Mouse (Mus musculus) gastrocnemius, adult 8-10 months (tissue): ENCODE results near the gene Dazap2. TPM values are rescaled to one million over a fixed set of nuclear protein-coding genes. Genes with fewer than 3 reads are reported as not detected.

Source experiments
- DNase-seq, 2 experiments: peaks; one replicate each; pipeline ENCODE4 v3.0.0; 2022; ENCODE audit warnings: low spot score in 2 of 2
- total RNA-seq, 4 experiments: library from RNA; stranded (reverse); gene quantifications; 2 replicates each; pipeline ENCODE4 v1.2.4; 2022

The Dazap2 gene
- total RNA-seq, 4 experiments from 2014 or later, result 54.7 to 69.4 (median 57.5) TPM

DNA sequence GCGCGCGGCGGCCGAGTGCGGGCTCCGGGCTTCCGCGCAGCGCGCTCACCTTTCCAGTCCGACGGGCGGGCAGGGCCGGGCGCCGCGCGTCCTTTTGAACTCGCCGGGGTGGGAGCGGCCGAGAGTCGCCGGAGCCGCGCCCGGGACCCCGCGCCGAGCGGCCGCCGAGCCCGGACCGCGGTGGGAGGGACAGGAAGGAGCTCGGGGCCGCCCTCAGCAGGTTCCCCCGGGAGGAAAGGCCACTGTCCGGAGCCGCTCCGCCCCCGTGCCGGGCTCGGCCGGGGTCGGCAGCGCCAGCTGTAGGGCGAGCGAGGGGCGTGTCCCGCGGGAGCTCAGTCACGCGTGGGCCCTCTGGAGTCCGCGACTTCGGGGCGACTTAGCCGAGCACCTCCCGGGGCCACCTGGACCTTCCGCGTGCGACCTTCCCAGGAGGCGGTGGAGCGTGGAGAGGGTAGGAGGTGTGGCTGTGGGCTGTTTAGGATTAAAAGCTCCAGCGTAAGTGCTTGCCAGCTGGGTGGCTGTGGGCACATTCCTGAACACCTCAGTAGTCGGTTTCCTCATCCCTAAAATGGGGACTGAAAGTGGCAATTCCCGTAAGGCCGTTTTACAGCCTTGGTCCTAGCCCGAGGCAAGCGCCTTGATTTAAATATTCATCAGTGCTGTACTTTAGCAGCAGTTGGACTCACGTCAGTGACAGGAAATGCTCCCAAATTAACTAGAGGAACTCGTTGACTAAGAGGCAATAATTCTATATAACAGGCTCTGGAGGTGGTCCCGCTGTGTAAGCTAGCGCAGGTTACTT, 21.8 kb downstream of the Dazap2 start, which contains the start of gene Smagp:
Smagp (minus strand) TSS at position 241 of the 802 bp plus-strand sequence.
- DNase-seq, result no peak

DNA sequence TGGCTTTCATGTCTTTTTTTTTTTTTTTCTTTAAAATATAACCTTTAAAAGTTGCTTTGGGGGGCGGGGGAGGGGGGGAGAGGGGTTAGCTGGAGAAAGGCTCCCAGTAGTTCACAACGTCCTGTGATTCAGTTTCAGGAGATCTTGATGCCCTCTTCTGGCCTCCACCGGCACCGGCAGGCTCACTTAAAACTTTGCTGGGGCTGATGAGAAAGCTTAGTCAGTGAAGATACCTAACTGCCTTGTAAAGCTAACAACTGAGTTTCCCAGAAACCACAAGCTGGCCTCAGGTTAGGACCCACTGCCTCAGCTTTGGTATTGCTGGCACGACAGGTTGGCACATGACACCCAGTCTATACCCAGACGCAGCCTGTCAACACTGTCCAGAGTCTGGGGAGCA, 22.5 kb downstream of the Dazap2 start:
- no peak for DNase-seq

DNA sequence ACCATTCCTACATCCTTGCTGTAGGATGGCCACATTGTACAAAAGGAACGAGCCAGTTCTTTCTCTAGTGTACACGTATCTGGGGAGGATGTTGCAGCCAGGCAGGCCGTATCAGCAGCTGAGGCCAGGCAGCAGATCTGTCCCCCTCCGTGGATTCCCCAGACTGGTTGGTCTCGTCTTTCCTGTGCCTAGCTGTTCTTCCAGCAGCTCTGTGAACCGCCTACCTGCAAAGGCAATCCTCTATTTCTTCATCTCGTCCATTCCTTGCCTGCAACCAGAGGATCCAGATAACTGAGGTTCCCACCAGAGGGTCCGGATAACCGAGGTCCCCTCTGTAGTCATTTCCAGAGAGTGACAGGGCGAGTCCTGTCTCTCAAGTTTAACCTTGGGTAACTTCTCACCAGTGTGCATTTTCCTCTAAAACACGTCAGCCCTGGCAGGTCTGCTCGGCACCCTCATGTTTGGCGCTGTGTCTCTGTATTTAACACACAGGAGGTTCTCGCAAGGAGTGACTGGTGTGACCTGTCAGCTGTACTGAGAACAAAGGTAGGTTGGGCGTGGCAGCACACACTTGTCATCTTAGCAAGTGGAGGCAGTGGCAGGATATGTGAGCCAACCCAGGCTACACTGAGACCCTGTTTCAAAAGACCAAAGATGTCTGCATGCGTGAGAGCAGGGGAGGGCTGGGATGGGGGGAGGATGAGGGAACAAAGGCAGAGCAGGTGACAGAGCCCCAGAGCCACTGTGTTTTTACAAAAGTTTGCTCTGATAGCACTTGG, 25.0 kb downstream of the Dazap2 start:
- DNase-seq, result no peak

DNA sequence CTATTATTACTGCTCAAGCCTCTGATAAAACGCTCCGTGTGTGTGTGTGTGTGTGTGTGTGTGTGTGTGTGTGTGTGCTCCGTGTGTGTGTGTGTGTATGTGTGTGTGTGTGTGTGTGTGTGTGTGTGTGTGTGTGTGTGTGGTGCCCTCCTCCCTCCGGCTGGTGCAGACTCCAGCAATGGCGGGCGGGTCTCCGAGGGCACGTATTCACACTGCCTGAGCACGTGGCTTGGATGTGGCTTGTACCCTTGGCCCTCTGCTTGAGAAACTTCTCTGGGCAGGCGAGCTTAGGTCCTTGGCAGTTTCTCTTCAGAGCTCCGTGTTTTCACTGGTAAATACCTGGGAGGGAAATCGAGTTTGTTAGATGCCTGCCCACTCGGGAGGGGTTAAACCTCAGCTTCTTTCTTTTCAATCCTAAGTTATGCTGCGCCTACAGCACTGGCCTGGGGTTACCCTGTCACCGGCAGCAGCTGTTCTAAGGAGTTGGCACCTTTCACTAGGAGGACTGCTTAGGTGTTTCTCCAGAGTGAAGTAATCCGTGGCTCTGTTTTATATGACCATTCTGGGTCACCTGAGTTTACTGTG, 26.2 kb downstream of the Dazap2 start:
- no peak for DNase-seq

DNA sequence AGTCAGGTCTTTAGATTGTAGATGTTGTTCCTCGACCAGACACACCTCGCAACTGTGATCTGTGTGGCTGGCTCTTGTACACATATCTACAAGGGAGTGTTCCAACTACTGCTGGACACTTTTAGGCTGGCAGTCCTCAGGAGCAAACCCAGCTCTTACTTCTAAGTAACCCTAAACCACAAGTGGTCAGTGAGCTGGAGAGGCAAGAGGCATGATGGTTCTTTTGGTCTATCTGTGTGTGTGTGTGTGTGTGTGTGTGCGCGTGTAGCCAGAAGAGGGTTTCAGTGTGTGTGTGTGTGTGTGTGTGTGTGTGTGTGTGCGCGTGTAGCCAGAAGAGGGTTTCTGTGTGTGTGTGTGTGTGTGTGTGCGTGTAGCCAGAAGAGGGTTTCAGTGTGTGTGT, 27.3 kb downstream of the Dazap2 start:
- DNase-seq, result no peak

DNA sequence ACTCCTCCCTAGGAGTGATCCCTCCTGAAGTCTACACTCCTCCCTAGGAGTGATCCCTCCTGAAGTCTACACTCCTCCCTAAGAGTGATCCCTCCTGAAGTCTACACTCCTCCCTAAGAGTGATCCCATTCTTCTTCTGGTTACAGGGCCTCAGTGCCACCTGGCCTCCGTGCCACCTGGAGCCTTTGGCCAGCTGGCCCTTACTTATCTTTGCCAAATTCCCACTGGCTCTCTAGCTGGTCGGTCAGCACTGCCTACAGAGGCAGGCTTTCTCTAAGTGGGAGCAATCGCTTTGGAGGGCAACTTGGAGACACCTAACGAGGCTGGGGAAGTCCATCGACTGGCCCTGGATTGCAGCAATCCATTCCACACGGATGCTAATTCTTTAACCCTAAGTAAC, 31.0 kb downstream of the Dazap2 start:
- DNase-seq, result no peak

DNA sequence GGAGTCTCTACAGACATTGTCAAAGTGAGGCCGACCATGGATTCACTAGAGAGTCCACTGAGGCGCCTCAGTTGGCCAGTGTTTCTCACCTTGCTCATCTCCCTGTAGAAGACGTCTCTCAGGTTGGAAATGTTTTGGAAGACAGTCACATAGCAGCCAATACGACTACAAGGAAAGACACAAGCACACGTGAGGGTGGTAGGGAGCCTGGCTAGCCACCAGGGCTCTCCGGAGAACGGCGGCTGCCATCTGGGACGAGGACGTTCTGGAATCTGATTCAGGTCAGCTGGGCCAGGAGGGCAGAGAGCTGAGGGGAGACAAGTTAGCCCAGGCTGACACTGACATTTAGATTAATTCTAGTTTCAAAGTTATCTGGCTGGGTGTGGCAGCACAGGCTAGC, 35.0 kb downstream of the Dazap2 start:
- no peak for DNase-seq

DNA sequence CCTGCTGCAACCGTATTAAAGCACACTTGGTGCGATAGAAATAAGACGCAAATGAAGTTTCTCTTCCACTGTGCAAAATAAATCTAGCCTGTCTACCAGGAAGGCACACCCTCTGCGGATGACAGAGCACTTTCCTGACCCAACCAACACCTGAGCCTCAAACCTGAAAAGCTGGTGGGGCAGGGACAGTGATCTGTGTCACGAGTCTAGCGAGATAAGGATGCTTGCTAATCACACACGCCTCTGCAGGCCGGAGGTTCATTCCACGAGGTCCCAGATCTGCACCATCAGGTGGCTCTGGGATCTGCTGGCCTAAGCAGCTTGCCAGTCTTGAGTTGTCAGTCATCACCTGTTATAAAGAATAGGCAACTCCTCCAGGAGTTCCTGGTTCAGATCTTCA, 36.5 kb downstream of the Dazap2 start:
- no peak for DNase-seq

DNA sequence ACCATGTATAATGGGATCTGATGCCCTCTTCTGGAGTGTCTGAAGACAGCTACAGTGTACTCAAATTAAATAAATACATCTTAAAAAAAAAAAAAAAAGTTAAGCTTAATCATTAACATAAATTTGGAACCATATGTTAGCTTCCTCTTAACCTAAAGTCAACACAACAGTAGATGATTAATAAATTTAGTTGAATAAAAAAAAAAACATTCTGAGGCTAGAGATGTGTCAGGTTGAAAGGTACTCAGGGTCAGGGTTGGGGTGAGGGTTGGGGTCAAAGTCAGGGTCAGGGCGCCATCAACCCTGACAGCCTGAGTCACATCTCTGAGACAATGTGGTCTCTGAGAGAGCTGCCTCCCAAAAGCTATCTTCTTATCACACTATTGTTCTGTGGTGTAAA, 39.1 kb downstream of the Dazap2 start:
- no peak for DNase-seq

DNA sequence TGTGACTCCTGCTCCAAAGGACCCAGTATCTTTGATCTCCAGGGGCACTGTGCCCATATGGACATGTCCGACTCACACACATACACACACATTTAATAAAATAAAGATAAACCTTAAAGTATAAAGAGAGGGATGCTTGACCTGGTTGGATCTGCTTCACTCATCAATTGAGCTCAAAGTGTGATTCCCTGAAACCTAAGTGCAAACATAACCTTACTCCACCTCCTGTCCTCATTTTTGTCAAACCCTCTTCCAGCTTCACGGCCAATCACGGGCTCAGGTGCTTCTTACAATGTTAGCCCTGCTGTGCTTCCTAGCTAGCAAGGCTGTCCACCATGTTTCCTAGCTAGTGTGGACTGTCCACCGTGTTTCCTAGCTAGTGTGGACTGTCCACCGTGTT, 40.1 kb downstream of the Dazap2 start:
- DNase-seq, result no peak

DNA sequence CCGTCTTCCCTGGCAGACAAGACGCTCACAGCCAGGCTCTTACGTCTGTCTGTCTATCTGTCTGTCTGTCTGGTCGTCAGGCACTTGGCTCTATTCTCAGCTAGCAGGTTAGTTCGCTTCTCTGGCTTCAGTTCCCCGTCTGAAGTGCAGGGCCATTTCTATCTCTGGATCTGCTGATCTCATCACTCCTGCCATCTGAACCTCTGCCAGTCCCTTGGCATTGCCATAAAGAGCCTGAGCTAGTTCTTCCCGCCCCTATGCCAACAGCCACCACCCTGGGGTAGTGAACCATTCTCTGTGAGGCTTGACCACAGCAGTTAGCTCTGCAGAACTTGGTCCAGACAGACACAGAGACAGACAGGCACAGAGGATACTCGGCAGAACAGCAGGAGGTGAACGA, 45.2 kb downstream of the Dazap2 start:
- DNase-seq, result peak; percentile 57 to 77

DNA sequence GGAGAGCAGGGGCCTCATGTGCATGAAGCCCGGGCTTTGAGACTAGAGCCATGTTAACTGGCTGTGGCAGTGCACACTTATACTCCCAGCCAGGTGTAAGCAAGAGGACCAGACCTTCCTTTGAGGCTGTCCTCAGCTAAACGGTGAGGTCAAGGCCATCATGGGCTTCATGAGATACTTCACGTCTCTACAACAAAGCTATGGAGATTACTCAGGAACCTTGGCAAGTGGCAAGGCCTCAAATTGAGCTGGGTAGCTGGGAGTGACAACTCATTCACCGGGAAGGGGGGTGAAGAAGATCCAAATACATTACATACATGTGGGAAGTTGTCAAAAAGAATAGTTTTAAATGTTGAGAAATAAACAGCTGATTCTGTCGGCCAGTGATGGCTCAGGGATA, 45.7 kb downstream of the Dazap2 start:
- no peak for DNase-seq

DNA sequence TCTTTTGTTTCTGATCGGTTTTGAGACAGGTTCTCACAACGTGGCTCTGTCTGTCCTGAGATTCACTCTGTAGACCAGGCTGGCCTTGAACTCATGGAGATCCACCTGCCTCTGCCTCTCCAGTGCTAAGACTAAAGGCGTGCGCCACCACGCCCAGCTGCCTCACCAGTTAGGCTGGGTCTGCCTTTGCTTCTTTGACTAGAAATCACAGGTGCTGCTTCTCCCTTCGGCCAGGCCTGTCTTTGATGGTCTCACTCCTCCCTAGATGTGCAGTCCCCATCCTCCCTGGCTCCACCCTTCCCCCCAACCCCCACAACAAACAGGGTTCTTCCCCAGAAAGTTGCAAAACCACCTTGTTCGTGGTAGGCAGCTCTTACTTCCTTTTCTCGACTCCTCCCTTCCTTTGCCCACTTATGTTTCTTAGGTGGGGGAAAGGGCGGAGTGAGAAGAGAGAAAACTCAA, 49.7 kb downstream of the Dazap2 start:
- no peak for DNase-seq

DNA sequence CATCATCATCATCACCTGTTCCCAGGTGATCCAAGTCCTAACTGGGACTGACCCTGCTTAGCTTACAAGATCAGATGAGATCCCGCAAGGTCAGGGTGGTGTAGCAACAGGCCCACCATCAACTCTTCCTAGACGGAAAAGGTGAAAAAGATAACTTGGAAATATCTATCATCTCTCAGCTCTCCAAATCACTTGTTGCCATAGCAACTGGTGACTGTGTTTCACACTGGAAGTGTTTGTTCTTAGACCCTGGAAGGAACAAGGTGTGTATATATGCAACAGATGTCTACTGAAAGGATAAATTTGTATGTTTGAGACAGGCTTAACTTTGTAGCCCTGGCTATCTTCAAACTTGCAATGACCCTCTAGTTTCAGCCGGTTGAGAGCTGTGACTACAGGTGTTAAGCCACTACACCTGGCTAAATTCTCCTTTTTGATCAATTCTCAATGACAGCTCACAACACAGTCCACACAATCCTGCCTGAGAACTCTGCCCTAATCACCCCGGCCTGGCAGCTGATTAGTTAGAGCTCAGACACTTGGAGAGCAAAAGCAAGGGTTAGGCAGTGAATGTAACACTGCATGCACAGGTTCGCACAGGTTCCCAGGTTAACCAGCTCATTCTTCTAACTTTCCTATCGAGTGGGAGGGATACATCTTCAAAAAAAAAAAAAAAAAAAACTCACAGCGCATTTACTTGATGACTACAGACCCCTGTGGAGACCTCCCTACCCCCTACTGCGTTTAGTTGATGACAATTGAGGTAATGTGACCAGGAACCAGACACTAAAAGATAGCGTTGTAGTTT, 50.5 kb downstream of the Dazap2 start:
- DNase-seq, result no peak

DNA sequence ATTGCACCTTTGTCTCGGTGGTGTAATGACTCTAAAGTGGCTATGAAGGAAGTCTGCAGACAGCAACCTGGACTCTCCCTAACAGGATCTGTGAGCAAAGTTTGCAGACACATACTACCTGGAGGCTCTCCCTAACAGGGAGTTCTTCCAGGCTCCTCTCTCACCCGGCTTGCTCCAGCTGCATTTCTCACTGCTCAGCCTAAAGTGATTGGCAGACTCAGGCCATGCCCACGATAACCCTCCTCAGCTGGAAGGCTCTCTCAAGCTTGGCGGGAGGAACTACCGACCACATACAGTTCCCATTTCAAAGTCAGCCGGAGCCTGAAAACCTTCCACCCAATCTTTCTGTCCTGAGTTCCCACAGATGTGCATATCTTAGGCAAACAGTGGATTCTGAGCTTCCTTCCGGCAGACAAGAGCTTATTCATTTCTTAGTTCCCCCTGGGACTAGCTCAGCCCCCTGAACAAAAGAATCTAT, 51.1 kb downstream of the Dazap2 start:
- DNase-seq, result no peak

DNA sequence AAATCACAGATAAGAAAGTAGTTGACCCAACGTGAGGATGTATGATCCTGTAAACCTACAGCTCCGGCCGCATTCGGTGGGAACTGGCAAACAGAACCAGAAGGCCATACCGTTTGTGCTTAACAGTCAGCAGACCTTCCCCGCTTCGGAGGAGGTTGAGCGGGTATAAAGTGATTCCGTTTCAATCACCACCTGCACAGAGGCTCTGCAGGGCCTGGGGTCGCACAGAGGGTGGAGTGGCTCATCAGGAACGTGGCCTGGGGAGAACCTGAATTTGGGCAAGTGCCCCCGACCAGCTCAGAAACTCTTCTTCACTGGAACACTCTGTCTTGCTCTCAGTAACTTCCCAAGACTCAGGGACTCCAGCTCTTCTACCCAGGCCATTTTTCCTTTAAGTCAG, 51.7 kb downstream of the Dazap2 start:
- no peak for DNase-seq

DNA sequence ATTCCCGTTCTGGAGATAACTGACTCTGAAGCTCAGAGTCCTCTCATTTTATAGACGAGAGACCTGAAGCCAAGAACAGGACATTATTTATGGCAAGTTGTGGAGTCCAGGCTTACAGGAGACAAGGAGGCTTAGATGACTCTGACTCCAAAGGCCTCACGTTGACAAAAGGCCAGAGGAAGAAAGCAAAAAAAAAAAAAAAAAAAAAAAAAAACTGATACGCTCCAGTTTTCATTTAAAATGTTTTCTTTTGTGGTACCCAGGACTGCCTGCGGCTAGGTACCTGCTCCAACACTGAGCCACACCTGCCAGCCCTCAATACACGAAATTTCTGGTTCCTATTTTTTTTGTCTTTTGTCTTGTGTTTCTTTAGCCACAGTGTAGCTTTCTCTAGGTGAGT, 52.3 kb downstream of the Dazap2 start:
- no peak for DNase-seq

DNA sequence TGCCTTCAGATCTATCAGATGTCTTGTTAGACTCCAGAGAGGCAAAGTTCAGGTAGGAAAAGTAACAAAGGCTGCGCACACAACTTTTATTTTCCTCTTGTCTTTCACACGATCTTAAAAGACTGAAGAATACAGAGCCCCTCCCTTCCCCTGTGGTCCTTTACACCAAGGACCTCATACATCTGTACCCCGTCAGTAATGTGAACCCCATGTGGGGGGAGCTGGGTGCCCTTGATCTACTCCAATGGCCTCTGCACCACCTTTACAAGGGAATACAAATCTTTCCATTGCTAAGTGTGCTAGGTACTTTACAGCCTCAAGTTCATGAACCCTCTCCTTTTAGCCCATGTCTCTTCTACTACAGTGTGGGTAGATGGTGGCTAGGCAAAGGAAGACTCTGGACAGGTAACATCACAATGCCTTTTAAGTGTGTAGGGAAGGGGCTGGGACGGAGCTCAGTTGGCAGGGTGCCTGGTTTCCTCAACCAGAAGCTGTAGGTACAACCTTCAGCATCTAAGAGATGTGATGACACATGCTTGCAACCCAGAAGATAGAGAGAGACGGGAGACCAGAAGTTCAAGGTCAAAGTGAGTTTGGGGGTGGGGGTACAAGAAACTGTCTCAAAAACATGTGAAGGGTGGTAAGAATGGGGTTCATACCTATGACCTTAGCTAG, 52.9 kb downstream of the Dazap2 start:
- no peak for DNase-seq

DNA sequence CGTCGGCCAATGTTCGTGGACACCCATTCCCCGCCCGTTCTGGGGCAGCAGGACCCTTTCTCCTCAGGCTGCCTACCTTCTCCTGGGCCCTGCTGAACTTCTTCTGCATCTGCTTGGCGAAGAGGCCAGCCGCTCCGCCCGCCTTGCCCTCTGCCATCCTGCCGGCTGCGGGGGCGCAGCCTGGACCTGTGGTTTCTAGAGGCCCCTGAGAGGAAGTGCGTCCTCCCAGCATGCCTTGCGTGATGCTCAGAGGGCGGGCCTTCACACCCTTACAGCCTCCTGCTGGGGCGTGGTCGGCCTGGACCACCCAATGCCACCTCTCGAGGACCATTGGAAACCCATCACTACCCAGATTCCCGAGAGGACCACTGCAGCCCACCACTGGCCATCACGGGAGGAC, 54.2 kb downstream of the Dazap2 start, which contains the start of gene Bin2:
Bin2 (minus strand) TSS at position 217 of the 400 bp plus-strand sequence.
- DNase-seq, result no peak

DNA sequence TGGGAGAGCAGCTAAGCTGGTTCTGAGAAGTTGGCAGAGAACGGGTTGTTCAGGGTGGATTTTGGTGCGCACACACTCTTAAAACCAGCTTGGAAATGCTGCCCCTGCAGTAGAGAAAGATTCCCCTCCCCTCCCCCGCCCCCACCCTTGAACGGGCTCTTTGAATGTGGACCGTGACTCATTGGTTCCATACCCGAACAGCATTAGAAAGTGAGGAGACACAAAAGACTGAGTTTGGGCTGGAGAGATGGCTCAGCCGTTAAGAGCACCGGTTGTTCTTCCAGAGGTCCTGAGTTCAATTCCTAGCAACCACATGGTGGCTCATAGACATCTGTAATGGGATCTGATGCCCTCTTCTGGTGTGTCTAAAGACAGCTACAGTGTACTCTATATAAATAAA, 54.9 kb downstream of the Dazap2 start:
- DNase-seq, result no peak
